Mouse (Mus musculus) embryonic stem cell, embryonic (primary cell): ENCODE results near the gene Wsb1.

Experiments used
- CTCF ChIA-PET, 4 experiments: fragments of 300-600 bp in 2 of 4; fragments of 350-600 bp in 2 of 4; sonication (Branson Sonifier 250); formaldehyde crosslinking; loops; one replicate each; lab custom pipeline; 2022; ENCODE audit warnings: inconsistent platforms in 2 of 4; lab: Charles Lee
- POLR2A ChIA-PET, 4 experiments: fragments of 300-600 bp in 2 of 4; fragments of 350-600 bp in 2 of 4; sonication (Branson Sonifier 250); formaldehyde crosslinking; loops; one replicate each; lab custom pipeline; 2022; ENCODE audit warnings: antibody characterized with exemption in 4 of 4, inconsistent platforms in 1 of 4; lab: Charles Lee

Gene Wsb1

GRCm38 (mm10) chr11:79229561-79230250 lies 24.8 kb downstream of the Wsb1 start:
- CTCF ChIA-PET = interaction anchor here in 2 of 4 experiments (0.5 to 0.6 kb wide), 3 partner anchors 211 to 832 kb away, joined by 3 to 11 read pairs (median 3); no protein-coding TSS in a partner anchor
- POLR2A ChIA-PET = interaction anchor here in 3 of 4 experiments (0.6 to 1.8 kb wide), 12 partner anchors 8 to 281 kb away, joined by 3 to 12 read pairs (median 4); no protein-coding TSS in a partner anchor

- ChIA-PET POLR2A (interaction anchor here in 3 of 4 experiments (0.8 to 1.6 kb wide), 5 partner anchors 9 to 61 kb away, joined by 3 to 8 read pairs (median 3); no protein-coding TSS in a partner anchor), CTCF (no interaction called here)
These were observed 25.4 kb downstream of the Wsb1 start for GRCm38 (mm10) chr11:79229057-79229504.

- CTCF ChIA-PET = interaction anchor here in 1 of 4 experiments (0.6 kb wide), 1 partner anchor 197 kb away, joined by 4 read pairs; no protein-coding TSS in a partner anchor
- POLR2A ChIA-PET = interaction anchor here in 1 of 4 experiments (1.2 kb wide), 1 partner anchor 10 kb away, joined by 3 read pairs; no protein-coding TSS in a partner anchor
These were observed 26.4 kb downstream of the Wsb1 start for GRCm38 (mm10) chr11:79228089-79228488.

- ChIA-PET POLR2A (interaction anchor here (0.7 to 2.5 kb wide), 10 partner anchors 13 to 695 kb away, joined by 3 to 12 read pairs (median 6); partner anchors contain the start of genes Gm9964 (in 3 of the 4) and Nf1 (in 1 of the 4)), CTCF (interaction anchor here (0.6 to 3.4 kb wide), 18 partner anchors 10 to 439 kb away, joined by 3 to 63 read pairs (median 8); partner anchors contain the start of gene Gm9964 (in 2 of the 4))
These were observed 28.9 kb downstream of the Wsb1 start for GRCm38 (mm10) chr11:79225371-79226155.

- CTCF ChIA-PET = interaction anchor here (0.5 to 3.4 kb wide), 96 partner anchors 9 to 748 kb away, joined by 3 to 63 read pairs (median 4); partner anchors contain the start of gene Gm9964 (in 4 of the 4)
These were observed 29.8 kb downstream of the Wsb1 start for GRCm38 (mm10) chr11:79224562-79225280.

GRCm38 (mm10) chr11:79223420-79223819 lies 31.1 kb downstream of the Wsb1 start:
- POLR2A ChIA-PET = interaction anchor here in 2 of 4 experiments (0.8 to 2.0 kb wide), 11 partner anchors 15 to 221 kb away, joined by 3 to 11 read pairs (median 4); no protein-coding TSS in a partner anchor
- CTCF ChIA-PET = interaction anchor here (0.5 to 3.4 kb wide), 13 partner anchors 68 to 267 kb away, joined by 3 to 63 read pairs (median 10); partner anchors contain the start of gene Gm9964 (in 2 of the 4)

More at GRCm38 (mm10) chr11:79224562-79225280, 29.8 kb downstream of the Wsb1 start:
- POLR2A ChIA-PET = interaction anchor here (0.6 to 2.5 kb wide), 33 partner anchors 8 to 848 kb away, joined by 3 to 12 read pairs (median 4); partner anchors contain the start of genes Gm9964 (in 3 of the 4), Nf1 (in 1 of the 4) and Wsb1 (in 1 of the 4)

GRCm38 (mm10) chr11:79222661-79223060 lies 31.8 kb downstream of the Wsb1 start:
- CTCF ChIA-PET = interaction anchor here in 2 of 4 experiments (0.7 to 1.1 kb wide), 2 partner anchors 267 to 616 kb away, joined by 3 to 4 read pairs; no protein-coding TSS in a partner anchor
- POLR2A ChIA-PET = interaction anchor here in 1 of 4 experiments (0.9 kb wide), 1 partner anchor 102 kb away, joined by 3 read pairs; no protein-coding TSS in a partner anchor

GRCm38 (mm10) chr11:79221641-79222040 lies 32.8 kb downstream of the Wsb1 start:
- CTCF ChIA-PET = interaction anchor here in 3 of 4 experiments (0.6 to 1.1 kb wide), 4 partner anchors 75 to 266 kb away, joined by 3 to 4 read pairs (median 3); partner anchors contain the start of gene Gm9964 (in 1 of the 3)
- POLR2A ChIA-PET = interaction anchor here in 2 of 4 experiments (0.6 to 1.1 kb wide), 4 partner anchors 21 to 110 kb away, joined by 3 to 7 read pairs (median 4); no protein-coding TSS in a partner anchor

GRCm38 (mm10) chr11:79218936-79219626 lies 35.4 kb downstream of the Wsb1 start:
- CTCF ChIA-PET = interaction anchor here in 2 of 4 experiments (0.5 to 1.6 kb wide), 4 partner anchors 85 to 263 kb away, joined by 3 to 10 read pairs (median 3); no protein-coding TSS in a partner anchor
- POLR2A ChIA-PET = interaction anchor here in 2 of 4 experiments (0.7 to 1.3 kb wide), 2 partner anchors 98 to 262 kb away, joined by 3 to 8 read pairs; no protein-coding TSS in a partner anchor

GRCm38 (mm10) chr11:79218061-79218460 lies 36.4 kb downstream of the Wsb1 start:
- POLR2A ChIA-PET = interaction anchor here in 1 of 4 experiments (1.1 to 1.3 kb wide), 2 partner anchors 17 to 64 kb away, joined by 3 to 4 read pairs; no protein-coding TSS in a partner anchor
- CTCF ChIA-PET = interaction anchor here (0.5 to 2.9 kb wide), 11 partner anchors 47 to 469 kb away, joined by 3 to 10 read pairs (median 3); partner anchors contain the start of gene Gm9964 (in 1 of the 4)

GRCm38 (mm10) chr11:79217133-79217532 lies 37.3 kb downstream of the Wsb1 start:
- CTCF ChIA-PET = interaction anchor here in 3 of 4 experiments (0.6 to 3.1 kb wide), 6 partner anchors 48 to 197 kb away, joined by 3 to 18 read pairs (median 5); partner anchors contain the start of gene Gm9964 (in 1 of the 3)
- POLR2A ChIA-PET = interaction anchor here in 1 of 4 experiments (0.6 to 1.3 kb wide), 3 partner anchors 16 to 63 kb away, joined by 3 to 5 read pairs (median 4); no protein-coding TSS in a partner anchor

- POLR2A ChIA-PET = interaction anchor here in 1 of 4 experiments (0.6 kb wide), 1 partner anchor 154 kb away, joined by 4 read pairs; no protein-coding TSS in a partner anchor
- CTCF ChIA-PET = interaction anchor here in 2 of 4 experiments (1.3 to 3.1 kb wide), 3 partner anchors 9 to 196 kb away, joined by 5 to 18 read pairs (median 10); no protein-coding TSS in a partner anchor
These were observed 38.9 kb downstream of the Wsb1 start for GRCm38 (mm10) chr11:79215539-79215938.

GRCm38 (mm10) chr11:79214015-79214418 lies 40.5 kb downstream of the Wsb1 start:
- ChIA-PET CTCF (interaction anchor here (0.5 to 3.5 kb wide), 22 partner anchors 10 to 258 kb away, joined by 3 to 31 read pairs (median 4); no protein-coding TSS in a partner anchor), POLR2A (interaction anchor here in 2 of 4 experiments (0.6 to 1.0 kb wide), 7 partner anchors 9 to 245 kb away, joined by 3 to 4 read pairs (median 3); partner anchors contain the start of gene Ksr1 (in 1 of the 2))

- POLR2A ChIA-PET = interaction anchor here in 1 of 4 experiments (1.2 kb wide), 1 partner anchor 10 kb away, joined by 5 read pairs; no protein-coding TSS in a partner anchor
- CTCF ChIA-PET = interaction anchor here in 3 of 4 experiments (0.6 to 1.5 kb wide), 6 partner anchors 23 to 574 kb away, joined by 3 to 7 read pairs (median 4); no protein-coding TSS in a partner anchor
These were observed 44.5 kb downstream of the Wsb1 start for GRCm38 (mm10) chr11:79209882-79210471.

- ChIA-PET CTCF (interaction anchor here in 3 of 4 experiments (0.5 to 1.5 kb wide), 7 partner anchors 15 to 352 kb away, joined by 3 to 8 read pairs (median 4); no protein-coding TSS in a partner anchor), POLR2A (interaction anchor here in 1 of 4 experiments (0.5 to 1.3 kb wide), 5 partner anchors 9 to 540 kb away, joined by 3 to 5 read pairs (median 3); no protein-coding TSS in a partner anchor)
These were observed 45.4 kb downstream of the Wsb1 start for GRCm38 (mm10) chr11:79209113-79209512.
